15 mouse cellular contexts compared by ENCODE assay signal in genomic region chr8:11820568-11820967, GRCm38 (mm10). TPM values are rescaled to one million over a fixed set of nuclear protein-coding genes. Genes with fewer than 3 reads are reported as not detected.
DNase-seq lines count a peak whose midpoint lies in the region; TF ChIP-seq lines count a peak whose summit lies in the region.
"Had no signal": no experiment of that assay in that cellular context is flagged by ENCODE, and none has a peak within 500 bp of the region (broad histone marks: within the 10 kb centered on the region; RNA-seq: fewer than 3 reads in every experiment).

No protein-coding gene starts in this region.

- no peaks in the 10 kb centered on the region for H3K27me3 ChIP-seq in heart, embryonic 10.5 days (ENCODE audit: insufficient read depth, poor library complexity, severe bottlenecking)
- no peaks in the 10 kb centered on the region for H3K27me3 ChIP-seq in thymus, adult 2 months (ENCODE audit: control insufficient read depth, insufficient read depth, low read length)
- H3K27me3 ChIP-seq: liver, embryonic 12.5 days had no signal

- H3K4me3 ChIP-seq in layer of hippocampus, adult 2 months, result no peak overlapping the region
- H3K4me3 ChIP-seq in heart, embryonic 10.5 days, result no peak overlapping the region
- no peak overlapping the region for H3K4me3 ChIP-seq in thymus, adult 2 months (ENCODE audit: control insufficient read depth, insufficient read depth, low read length)
- H3K4me3 ChIP-seq: liver, embryonic 12.5 days had no signal

- H3K9me3 ChIP-seq in heart, embryonic 10.5 days, result no peaks in the 10 kb centered on the region
- H3K9me3 ChIP-seq: liver, embryonic 12.5 days had no signal

- no peak for TF ChIP-seq POLR2A in thymus, adult 2 months (IDR thresholded peaks at IDR 0.05; ENCODE audit: control insufficient read depth, extremely low read depth, insufficient read depth, low read length, poor library complexity)

- TF ChIP-seq CTCF in layer of hippocampus, adult 2 months (conservative IDR thresholded peaks at IDR 0.05), result no peak
- no peak for TF ChIP-seq CTCF in thymus, adult 2 months (IDR thresholded peaks at IDR 0.05; ENCODE audit: borderline replicate concordance, control insufficient read depth, extremely low read depth, insufficient read depth, low read length, poor library complexity)

- peaks cover 85% of the 10 kb centered on the region for H3K36me3 ChIP-seq in heart, embryonic 10.5 days
- H3K36me3 ChIP-seq in thymus, adult 2 months (ENCODE audit: control insufficient read depth, insufficient read depth, low read length), result peaks cover 55% of the 10 kb centered on the region

- DNase-seq in heart, adult 11 months, result peak; percentile 95
- DNase-seq in heart, postnatal 25 days (ENCODE audit: low spot score), result no peak
- no peak for DNase-seq in layer of hippocampus, adult 2 months (ENCODE audit: low spot score in 2 of 2)
- no peak for DNase-seq in layer of hippocampus, adult 11-12 months (ENCODE audit: low spot score)
- no peak for DNase-seq in heart, embryonic 10.5 days (ENCODE audit: low spot score)
- DNase-seq in retina, embryonic 14.5 days (ENCODE audit: low spot score), result peak; percentile 49
- DNase-seq in thymus, adult 2 months, result no peak
- DNase-seq in right cerebral cortex, adult 2 months (ENCODE audit: low spot score in 2 of 2), result no peak
- DNase-seq: adrenal gland, postnatal 10 days; embryo, embryonic 11 days had no signal

- H3K27ac ChIP-seq in layer of hippocampus, adult 2 months, result peak overlapping the region; percentile 36; the same call in 1 of the 2 replicates
- H3K27ac ChIP-seq in heart, embryonic 10.5 days, result peak overlapping the region; percentile 75
- no peak overlapping the region for H3K27ac ChIP-seq in thymus, adult 2 months (ENCODE audit: control insufficient read depth, insufficient read depth, low read length)
- H3K27ac ChIP-seq: liver, embryonic 12.5 days had no signal

- intact Hi-C loops in heart, postnatal 25 days (cut with DNase I), result no loop called here

- H3K4me1 ChIP-seq in heart, embryonic 10.5 days, result peaks cover 43% of the 10 kb centered on the region
- H3K4me1 ChIP-seq in thymus, adult 2 months (replicated peaks; ENCODE audit: control insufficient read depth, insufficient read depth, low read length), result no peaks in the 10 kb centered on the region
- H3K4me1 ChIP-seq: liver, embryonic 12.5 days had no signal

- WGBS in heart, embryonic 10.5 days, result 56% methylated on average over 5 of the region's 5 CpGs
- WGBS in thymus, adult 2 months, result 98% methylated on average over 5 of the region's 5 CpGs

RNA-seq across cellular contexts. Expression of gene Tex29, which starts 19.7 kb away (rescaled TPM):
- total RNA-seq in heart, postnatal 25 days (2021), result under 1 TPM in 1 of 2 experiments, not detected in 1; 0.95 TPM
- total RNA-seq in layer of hippocampus, adult 2 months (2021), result 1 to 10 TPM in 1 of 2 experiments, not detected in 1; 1.2 TPM
- not detected in 2 replicates for polyA plus RNA-seq in heart, embryonic 10.5 days (2016; fragmentation: Nextera tagmentation; extraction: Ambion mirVana)
- polyA plus RNA-seq in thymus, adult 2 months (2012; rRNA removed), result not detected in 2 replicates
- total RNA-seq: adrenal gland, postnatal 10 days; gastrocnemius, postnatal 4 days; left cerebral cortex, adult 8-10 months; megakaryocyte-erythroid progenitor cell, adult 5-6 weeks had no signal
- polyA plus RNA-seq: liver, embryonic 12.5 days; neural tube, embryonic 11.5 days had no signal

Comparison
In these comparisons a context has a peak if more than half of its experiments do, and no peak if none do; other contexts are left out.
1. DNase-seq: peak in heart, adult 11 months (single experiment) and retina, embryonic 14.5 days (single experiment); none in heart, postnatal 25 days (single experiment), layer of hippocampus, adult 2 months (0 of 2), layer of hippocampus, adult 11-12 months (single experiment), heart, embryonic 10.5 days (single experiment), thymus, adult 2 months (single experiment) and right cerebral cortex, adult 2 months (0 of 2).